Mouse (Mus musculus) intestine, embryonic 15.5 days (tissue): ENCODE measurements at regions not wholly inside any gene's neighbourhood (a gene's known extent, or its start where the extent isn't known, plus 50 kb on each side); places are given as distances from the start of the nearest gene placed in this dataset.

Source experiments
- ATAC-seq: fragments of 200-750 bp; cut with Nextera tagmentation; 2 replicates; pipeline ENCODE4 v1.8.0; 2017; ENCODE audit warnings: moderate TSS enrichment, moderate library complexity
- H3K27ac ChIP-seq: fragments of 300-500 bp; sonication (generic); 2 replicates; pipeline ENCODE4 v1.5.1; 2015; ENCODE audit warnings: mild to moderate bottlenecking, inconsistent platforms
- H3K27me3 ChIP-seq: fragments of 300-500 bp; sonication (generic); replicated peaks from 2 replicates; pipeline ENCODE4 v1.6.1; 2015; ENCODE audit warnings: inconsistent platforms
- H3K36me3 ChIP-seq: fragments of 300-500 bp; sonication (generic); 2 replicates; pipeline ENCODE4 v1.6.1; 2015; ENCODE audit warnings: inconsistent platforms
- H3K4me1 ChIP-seq: fragments of 300-500 bp; sonication (generic); replicated peaks from 2 replicates; pipeline ENCODE4 v1.6.1; 2015; ENCODE audit warnings: inconsistent platforms
- H3K4me2 ChIP-seq: fragments of 300-500 bp; sonication (generic); replicated peaks from 2 replicates; pipeline ENCODE4 v1.6.1; 2015; ENCODE audit warnings: mild to moderate bottlenecking, inconsistent platforms
- H3K4me3 ChIP-seq: fragments of 300-500 bp; sonication (generic); replicated peaks from 2 replicates; pipeline ENCODE4 v1.5.1; 2015; ENCODE audit warnings: inconsistent platforms
- H3K9ac ChIP-seq: fragments of 300-500 bp; sonication (generic); 2 replicates; pipeline ENCODE4 v1.6.1; 2015; ENCODE audit warnings: inconsistent platforms
- H3K9me3 ChIP-seq: fragments of 300-500 bp; sonication (generic); 2 replicates; pipeline ENCODE4 v1.6.1; 2016; ENCODE audit warnings: inconsistent platforms
- WGBS: fragments of 180-500 bp; shearing (Covaris S2); methylation state at CpG from one replicate; pipeline ENCODE4 v1.1.7; 2015; 5-methylcytosine and 5-hydroxymethylcytosine counted together

DNA sequence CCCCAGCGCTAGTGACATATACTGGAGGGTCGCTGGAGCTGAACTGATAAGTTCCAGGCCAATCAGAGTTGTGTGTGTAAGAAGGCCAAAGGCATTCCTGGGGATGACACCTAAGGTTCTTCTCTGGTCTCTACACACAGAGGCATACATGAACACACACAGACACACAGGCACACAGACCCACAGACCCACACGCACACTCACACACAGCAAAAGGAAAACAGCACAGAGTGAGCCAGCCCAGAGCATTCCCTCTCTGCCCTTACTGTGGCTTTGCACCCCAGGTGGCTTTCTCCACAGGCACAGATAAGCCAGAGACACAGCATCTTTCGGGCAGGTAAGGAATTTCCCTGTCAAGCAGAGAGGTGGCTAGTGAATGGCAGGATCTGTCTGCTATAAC is 307.1 kb downstream of the Satb1 start:
- 58% methylated on average over 4 of the region's 4 CpGs for WGBS
- Histone ChIP-seq H3K4me3 (no peak overlapping the region), H3K27ac (no peak overlapping the region), H3K36me3 (no peaks in the 10 kb centered on the region), H3K9me3 (no peaks in the 10 kb centered on the region), H3K9ac (no peak overlapping the region), H3K27me3 (no peaks in the 10 kb centered on the region), H3K4me1 (no peaks in the 10 kb centered on the region), H3K4me2 (no peak overlapping the region)
- ATAC-seq: no peak

GRCm38 (mm10) chr17:51525219-51525618 is 307.9 kb downstream of the Satb1 start:
- no peak overlapping the region for H3K4me3 ChIP-seq
- H3K4me1 ChIP-seq: no peaks in the 10 kb centered on the region
- 36% methylated on average over 2 of the region's 2 CpGs for WGBS
- no peak overlapping the region for H3K4me2 ChIP-seq
- no peaks in the 10 kb centered on the region for H3K36me3 ChIP-seq
- H3K27ac ChIP-seq: no peak overlapping the region
- H3K27me3 ChIP-seq: no peaks in the 10 kb centered on the region
- H3K9ac ChIP-seq: no peak overlapping the region
- ATAC-seq: no peak
- H3K9me3 ChIP-seq: no peaks in the 10 kb centered on the region

DNA sequence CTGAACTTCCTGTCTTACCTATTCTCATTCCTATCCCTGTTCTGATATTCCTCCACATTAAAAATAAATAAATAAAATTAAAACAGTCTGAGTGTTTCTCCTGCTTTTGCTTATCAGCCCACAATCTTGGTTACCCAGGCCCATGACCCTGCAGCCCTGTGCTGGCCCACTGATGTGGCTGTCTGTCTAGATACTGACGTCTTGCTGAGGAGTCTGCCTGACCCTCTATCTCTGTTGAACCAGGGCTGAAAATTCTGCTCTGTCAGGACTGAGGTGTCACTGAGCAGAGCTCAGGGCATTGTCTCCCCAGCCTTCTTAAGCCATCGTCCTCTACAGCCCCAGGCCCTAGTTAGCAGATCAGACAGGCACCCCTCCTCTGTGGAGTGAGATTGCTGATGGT is 321.2 kb downstream of the Satb1 start:
- no peaks in the 10 kb centered on the region for H3K27me3 ChIP-seq
- no peak overlapping the region for H3K9ac ChIP-seq
- no peak overlapping the region for H3K4me2 ChIP-seq
- no peaks in the 10 kb centered on the region for H3K36me3 ChIP-seq
- no peaks in the 10 kb centered on the region for H3K4me1 ChIP-seq
- no peak overlapping the region for H3K4me3 ChIP-seq
- WGBS: 58% methylated on average over 2 of the region's 2 CpGs
- no peak for ATAC-seq
- H3K27ac ChIP-seq: no peak overlapping the region
- no peaks in the 10 kb centered on the region for H3K9me3 ChIP-seq

- Histone ChIP-seq H3K36me3 (no peaks in the 10 kb centered on the region), H3K27ac (no peak overlapping the region), H3K4me2 (no peak overlapping the region), H3K4me3 (no peak overlapping the region), H3K9ac (no peak overlapping the region), H3K27me3 (no peaks in the 10 kb centered on the region), H3K4me1 (no peaks in the 10 kb centered on the region), H3K9me3 (no peaks in the 10 kb centered on the region)
- no peak for ATAC-seq
- WGBS: 90% methylated on average over 10 of the region's 10 CpGs
These were observed 321.6 kb upstream of the Tbc1d5 start for GRCm38 (mm10) chr17:51500751-51501150.

- H3K9me3 ChIP-seq: no peaks in the 10 kb centered on the region
- 69% methylated on average over 2 of the region's 2 CpGs for WGBS
- H3K4me3 ChIP-seq: no peak overlapping the region
- no peaks in the 10 kb centered on the region for H3K36me3 ChIP-seq
- H3K9ac ChIP-seq: no peak overlapping the region
- no peak overlapping the region for H3K27ac ChIP-seq
- H3K27me3 ChIP-seq: no peaks in the 10 kb centered on the region
- no peaks in the 10 kb centered on the region for H3K4me1 ChIP-seq
- no peak for ATAC-seq
- no peak overlapping the region for H3K4me2 ChIP-seq
These were observed 320.4 kb upstream of the Tbc1d5 start for GRCm38 (mm10) chr17:51499541-51499940.

- no peaks in the 10 kb centered on the region for H3K9me3 ChIP-seq
- H3K4me1 ChIP-seq: no peaks in the 10 kb centered on the region
- 77% methylated on average over 2 of the region's 2 CpGs for WGBS
These were observed 315.9 kb upstream of the Tbc1d5 start for GRCm38 (mm10) chr17:51495038-51495437.

DNA sequence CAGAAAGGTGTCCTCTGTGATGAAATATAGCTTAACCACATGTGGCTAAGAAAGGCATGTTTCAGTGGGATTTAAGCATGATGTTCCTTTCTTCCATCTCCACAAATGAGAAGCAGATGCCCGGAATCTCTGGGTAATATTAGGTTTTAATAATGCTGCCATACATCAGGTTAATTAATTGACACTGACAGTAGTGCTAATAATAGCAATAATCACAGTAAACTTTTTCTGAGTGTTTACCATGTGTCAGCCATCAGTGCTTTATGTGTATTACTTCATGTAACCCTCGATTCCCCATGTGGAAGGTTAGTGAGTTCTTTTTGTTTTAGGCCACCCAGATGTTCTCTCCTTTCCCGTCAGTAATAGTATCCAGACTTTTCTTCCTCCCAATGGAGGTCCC is 310.2 kb upstream of the Tbc1d5 start:
- no peaks in the 10 kb centered on the region for H3K36me3 ChIP-seq
- no peaks in the 10 kb centered on the region for H3K27me3 ChIP-seq
- H3K27ac ChIP-seq: no peak overlapping the region
- H3K9ac ChIP-seq: no peak overlapping the region
- no peaks in the 10 kb centered on the region for H3K9me3 ChIP-seq
- H3K4me1 ChIP-seq: no peaks in the 10 kb centered on the region
- H3K4me2 ChIP-seq: no peak overlapping the region
- no peak overlapping the region for H3K4me3 ChIP-seq
- WGBS: 57% methylated on average over 3 of the region's 3 CpGs
- ATAC-seq: no peak

More at GRCm38 (mm10) chr17:51495038-51495437, 315.9 kb upstream of the Tbc1d5 start:
- Histone ChIP-seq H3K27ac (no peak overlapping the region), H3K4me3 (no peak overlapping the region), H3K9ac (no peak overlapping the region), H3K4me2 (no peak overlapping the region), H3K27me3 (no peaks in the 10 kb centered on the region), H3K36me3 (no peaks in the 10 kb centered on the region)
- ATAC-seq: no peak

- Histone ChIP-seq H3K4me3 (no peak overlapping the region), H3K27ac (no peak overlapping the region), H3K9ac (no peak overlapping the region), H3K27me3 (no peaks in the 10 kb centered on the region), H3K36me3 (no peaks in the 10 kb centered on the region), H3K4me1 (no peaks in the 10 kb centered on the region), H3K9me3 (no peaks in the 10 kb centered on the region), H3K4me2 (no peak overlapping the region)
- 83% methylated on average over 3 of the region's 3 CpGs for WGBS
- ATAC-seq: no peak
These were observed 308.8 kb upstream of the Tbc1d5 start for GRCm38 (mm10) chr17:51487918-51488445.

GRCm38 (mm10) chr17:51477810-51478209 is 298.7 kb upstream of the Tbc1d5 start:
- no peaks in the 10 kb centered on the region for H3K4me1 ChIP-seq
- no peak overlapping the region for H3K4me3 ChIP-seq
- WGBS: 79% methylated on average over 7 of the region's 7 CpGs
- no peak overlapping the region for H3K9ac ChIP-seq
- H3K4me2 ChIP-seq: no peak overlapping the region
- no peak for ATAC-seq
- no peaks in the 10 kb centered on the region for H3K9me3 ChIP-seq
- no peak overlapping the region for H3K27ac ChIP-seq
- H3K36me3 ChIP-seq: no peaks in the 10 kb centered on the region
- no peaks in the 10 kb centered on the region for H3K27me3 ChIP-seq

GRCm38 (mm10) chr17:51477404-51477803 is 298.3 kb upstream of the Tbc1d5 start:
- Histone ChIP-seq H3K4me1 (no peaks in the 10 kb centered on the region), H3K4me3 (no peak overlapping the region), H3K27ac (no peak overlapping the region), H3K9me3 (no peaks in the 10 kb centered on the region), H3K27me3 (no peaks in the 10 kb centered on the region), H3K36me3 (no peaks in the 10 kb centered on the region), H3K9ac (no peak overlapping the region), H3K4me2 (no peak overlapping the region)
- WGBS: 81% methylated on average over 8 of the region's 8 CpGs
- ATAC-seq: no peak

GRCm38 (mm10) chr17:51462137-51462880 is 283.2 kb upstream of the Tbc1d5 start:
- H3K27ac ChIP-seq: no peak overlapping the region
- H3K4me2 ChIP-seq: no peak overlapping the region
- no peaks in the 10 kb centered on the region; the same call in 1 of the 2 replicates for H3K27me3 ChIP-seq
- no peak overlapping the region for H3K9ac ChIP-seq
- no peak overlapping the region for H3K4me3 ChIP-seq
- no peaks in the 10 kb centered on the region for H3K9me3 ChIP-seq
- H3K4me1 ChIP-seq: no peaks in the 10 kb centered on the region
- 63% methylated on average over 5 of the region's 5 CpGs for WGBS
- H3K36me3 ChIP-seq: no peaks in the 10 kb centered on the region
- no peak for ATAC-seq

DNA sequence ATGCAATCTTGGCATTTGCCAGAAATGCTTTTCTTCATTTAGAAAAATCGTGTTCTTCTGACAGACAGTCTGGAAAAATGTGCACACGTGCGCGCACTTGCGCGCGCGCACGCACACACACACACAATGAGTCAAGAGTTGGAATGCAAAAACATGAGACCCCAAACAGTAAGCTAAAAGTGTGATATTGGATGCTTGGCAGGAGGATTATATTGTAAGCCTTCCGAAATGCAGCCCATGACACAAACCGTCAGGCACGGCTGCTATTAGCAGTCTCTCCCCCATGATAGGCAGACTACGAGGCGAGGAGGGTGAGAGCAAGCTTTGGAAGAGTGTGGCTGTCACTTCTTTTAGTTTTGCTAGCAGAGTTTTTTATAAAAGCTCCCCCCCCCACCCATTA is 282.1 kb upstream of the Tbc1d5 start:
- no peaks in the 10 kb centered on the region for H3K9me3 ChIP-seq
- no peak overlapping the region for H3K9ac ChIP-seq
- no peaks in the 10 kb centered on the region; the same call in 1 of the 2 replicates for H3K27me3 ChIP-seq
- WGBS: 63% methylated on average over 14 of the region's 14 CpGs
- no peak overlapping the region for H3K27ac ChIP-seq
- ATAC-seq: no peak
- no peak overlapping the region for H3K4me3 ChIP-seq
- H3K4me1 ChIP-seq: no peaks in the 10 kb centered on the region
- H3K4me2 ChIP-seq: no peak overlapping the region
- H3K36me3 ChIP-seq: no peaks in the 10 kb centered on the region

DNA sequence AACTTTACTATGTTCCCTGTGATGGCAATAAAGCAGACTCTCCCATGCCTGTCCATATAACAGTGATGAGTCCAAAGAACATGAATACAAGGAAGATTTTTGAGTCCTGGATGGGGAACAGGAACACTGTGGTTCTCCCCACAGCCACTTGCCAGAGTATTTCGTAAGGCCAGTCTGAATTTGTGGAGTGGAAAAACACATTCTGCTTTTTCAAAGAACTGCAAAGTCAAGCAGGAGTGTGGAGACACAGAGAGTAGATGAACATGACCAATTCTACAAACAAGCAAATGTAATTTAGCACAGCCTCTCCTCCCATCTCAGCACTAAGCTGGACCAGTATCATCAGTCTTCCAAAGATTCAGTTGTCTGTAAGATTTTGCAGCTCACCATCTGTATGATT is 280.0 kb upstream of the Tbc1d5 start:
- Histone ChIP-seq H3K4me2 (no peak overlapping the region), H3K4me3 (no peak overlapping the region), H3K4me1 (no peaks in the 10 kb centered on the region), H3K9me3 (no peaks in the 10 kb centered on the region), H3K36me3 (no peaks in the 10 kb centered on the region), H3K27me3 (no peaks in the 10 kb centered on the region; the same call in 1 of the 2 replicates), H3K9ac (no peak overlapping the region), H3K27ac (no peak overlapping the region)
- no peak for ATAC-seq
- WGBS: 93% methylated on average over 1 of the region's 1 CpGs
